ENCODE assay signal across 8 mouse cellular contexts in genomic region chr5:115340007-115340406, GRCm38 (mm10). TPM values are rescaled to one million over a fixed set of nuclear protein-coding genes. Genes with fewer than 3 reads are reported as not detected.
DNase-seq lines count a peak whose midpoint lies in the region; ATAC-seq and TF ChIP-seq lines count a peak whose summit lies in the region.

No protein-coding gene starts in this region.

- no peaks in the 10 kb centered on the region for H3K27me3 ChIP-seq in heart, embryonic 16.5 days (ENCODE audit: control insufficient read depth, insufficient read depth, low read length)
- no peaks in the 10 kb centered on the region for H3K27me3 ChIP-seq in embryonic facial prominence, embryonic 10.5 days (replicated peaks; ENCODE audit: low read depth, poor library complexity, severe bottlenecking)
- no peaks in the 10 kb centered on the region for H3K27me3 ChIP-seq in hindbrain, postnatal 0 days (ENCODE audit: insufficient read depth, low read length)
- H3K27me3 ChIP-seq in midbrain, embryonic 14.5 days (ENCODE audit: control insufficient read depth, insufficient read depth, low read length), result no peaks in the 10 kb centered on the region

- peaks cover 16% of the 10 kb centered on the region for H3K4me1 ChIP-seq in heart, embryonic 16.5 days (ENCODE audit: control insufficient read depth, insufficient read depth, low read length)
- H3K4me1 ChIP-seq in embryonic facial prominence, embryonic 10.5 days, result peaks cover 28% of the 10 kb centered on the region
- peaks cover 9% of the 10 kb centered on the region for H3K4me1 ChIP-seq in hindbrain, postnatal 0 days (ENCODE audit: insufficient read depth, low read length)
- H3K4me1 ChIP-seq in midbrain, embryonic 14.5 days (ENCODE audit: control insufficient read depth, insufficient read depth, low read length), result peaks cover 16% of the 10 kb centered on the region

- no peak overlapping the region for H3K27ac ChIP-seq in heart, embryonic 16.5 days (ENCODE audit: low read length)
- no peak overlapping the region for H3K27ac ChIP-seq in embryonic facial prominence, embryonic 10.5 days (replicated peaks)
- H3K27ac ChIP-seq in hindbrain, postnatal 0 days, result no peak overlapping the region
- H3K27ac ChIP-seq in midbrain, embryonic 14.5 days (replicated peaks; ENCODE audit: low read depth, low read length), result no peak overlapping the region

- peak overlapping the region; percentile 86 for H3K4me2 ChIP-seq in heart, embryonic 16.5 days (ENCODE audit: low read depth, low read length)
- H3K4me2 ChIP-seq in hindbrain, postnatal 0 days (ENCODE audit: low read depth, low read length), result peak overlapping the region; percentile 85
- peak overlapping the region; percentile 61 for H3K4me2 ChIP-seq in midbrain, embryonic 14.5 days (ENCODE audit: low read length)

- no peak for TF ChIP-seq CTCF in hindbrain, postnatal 0 days (IDR thresholded peaks at IDR 0.05; ENCODE audit: low read depth)

- peaks cover 29% of the 10 kb centered on the region for H3K36me3 ChIP-seq in heart, embryonic 16.5 days (ENCODE audit: control insufficient read depth, insufficient read depth)
- H3K36me3 ChIP-seq in embryonic facial prominence, embryonic 10.5 days (replicated peaks), result peaks cover 64% of the 10 kb centered on the region
- H3K36me3 ChIP-seq in hindbrain, postnatal 0 days (ENCODE audit: insufficient read depth, low read length), result peaks cover 17% of the 10 kb centered on the region
- peaks cover 41% of the 10 kb centered on the region for H3K36me3 ChIP-seq in midbrain, embryonic 14.5 days (ENCODE audit: control insufficient read depth, insufficient read depth, low read length)

- peak overlapping the region; percentile 96; the same call in 1 of the 2 replicates for H3K9ac ChIP-seq in heart, embryonic 16.5 days (ENCODE audit: low read length)
- peak overlapping the region; percentile 92 for H3K9ac ChIP-seq in hindbrain, postnatal 0 days (replicated peaks; ENCODE audit: low read length)
- peak overlapping the region; percentile 81; the same call in 1 of the 2 replicates for H3K9ac ChIP-seq in midbrain, embryonic 14.5 days (replicated peaks; ENCODE audit: low read length)

- ATAC-seq in heart, embryonic 16.5 days (replicated peaks; ENCODE audit: extremely low read depth, insufficient read depth, low FRiP score), result no peak
- no peak for ATAC-seq in hindbrain, postnatal 0 days
- no peak for ATAC-seq in midbrain, embryonic 14.5 days (ENCODE audit: low FRiP score, low TSS enrichment)

- H3K4me3 ChIP-seq in heart, embryonic 16.5 days (ENCODE audit: low read length), result peak overlapping the region; percentile 95
- peak overlapping the region; percentile 87 for H3K4me3 ChIP-seq in embryonic facial prominence, embryonic 10.5 days
- H3K4me3 ChIP-seq in hindbrain, postnatal 0 days (ENCODE audit: low read length), result peak overlapping the region; percentile 89
- H3K4me3 ChIP-seq in midbrain, embryonic 14.5 days (replicated peaks; ENCODE audit: low read depth, low read length), result peak overlapping the region; percentile 84

- WGBS in heart, embryonic 16.5 days, result 16% methylated on average over 7 of the region's 7 CpGs
- 44% methylated on average over 7 of the region's 7 CpGs for WGBS in embryonic facial prominence, embryonic 10.5 days
- WGBS in hindbrain, postnatal 0 days, result 30% methylated on average over 7 of the region's 7 CpGs
- 35% methylated on average over 7 of the region's 7 CpGs for WGBS in midbrain, embryonic 14.5 days

- no peaks in the 10 kb centered on the region for H3K9me3 ChIP-seq in heart, embryonic 16.5 days (replicated peaks; ENCODE audit: control insufficient read depth, low read length)
- H3K9me3 ChIP-seq in embryonic facial prominence, embryonic 10.5 days, result no peaks in the 10 kb centered on the region
- H3K9me3 ChIP-seq in hindbrain, postnatal 0 days (ENCODE audit: low read length), result no peaks in the 10 kb centered on the region
- no peaks in the 10 kb centered on the region for H3K9me3 ChIP-seq in midbrain, embryonic 14.5 days (ENCODE audit: control insufficient read depth, low read length)

- no peak for DNase-seq in heart, postnatal 10 days
- no peak for DNase-seq in embryonic facial prominence, embryonic 10.5 days (ENCODE audit: low spot score)
- DNase-seq in hindbrain, postnatal 0 days (ENCODE audit: low spot score), result no peak
- no peak for DNase-seq in midbrain, embryonic 14.5 days
- no peak for DNase-seq in adrenal gland, postnatal 25 days
- DNase-seq in embryo, embryonic 11 days, result no peak
- DNase-seq in cerebellum, postnatal 14 days, result no peak

- intact Hi-C loops in heart, postnatal 10 days (cut with DNase I), result loop anchor here (2.0 to 5.0 kb wide), 3 partner anchors 13 to 58 kb away; partner anchors contain the start of genes Dynll1 and Srsf9

RNA-seq across cellular contexts. Expression of gene Gatc, which starts 1.0 kb away (rescaled TPM):
- polyA plus RNA-seq in heart, embryonic 16.5 days (2015; fragmentation: Nextera tagmentation; extraction: Ambion mirVana), result 22.4 and 24.6 TPM in 2 replicates
- 10 to 100 TPM; 16.7 to 18.2 TPM for total RNA-seq in heart, postnatal 10 days (2021)
- 34.8 and 38.0 TPM in 2 replicates for polyA plus RNA-seq in embryonic facial prominence, embryonic 10.5 days (2016; fragmentation: Nextera tagmentation; extraction: Ambion mirVana)
- total RNA-seq in hindbrain, postnatal 0 days (2014; rRNA removed), result 22.4 and 25.1 TPM in 2 replicates
- 27.5 and 32.1 TPM in 2 replicates for polyA plus RNA-seq in hindbrain, postnatal 0 days (2015; fragmentation: Nextera tagmentation; extraction: Ambion mirVana)
- 38.2 and 43.4 TPM in 2 replicates for polyA plus RNA-seq in midbrain, embryonic 14.5 days (2014; fragmentation: Nextera tagmentation; extraction: Ambion mirVana)
- 21.6 and 22.9 TPM in 2 replicates for total RNA-seq in adrenal gland, postnatal 25 days (2021)

RNA-seq across cellular contexts. Expression of gene Triap1, which starts 1.0 kb away (rescaled TPM):
- polyA plus RNA-seq in heart, embryonic 16.5 days (2015; fragmentation: Nextera tagmentation; extraction: Ambion mirVana), result 39.2 and 40.2 TPM in 2 replicates
- total RNA-seq in heart, postnatal 10 days (2021), result 10 to 100 TPM; 23.2 to 24.3 TPM
- polyA plus RNA-seq in embryonic facial prominence, embryonic 10.5 days (2016; fragmentation: Nextera tagmentation; extraction: Ambion mirVana), result 54.2 and 55.7 TPM in 2 replicates
- total RNA-seq in hindbrain, postnatal 0 days (2014; rRNA removed), result 12.4 and 18.4 TPM in 2 replicates
- 59.2 and 61.6 TPM in 2 replicates for polyA plus RNA-seq in hindbrain, postnatal 0 days (2015; fragmentation: Nextera tagmentation; extraction: Ambion mirVana)
- 48.4 and 50.1 TPM in 2 replicates for polyA plus RNA-seq in midbrain, embryonic 14.5 days (2014; fragmentation: Nextera tagmentation; extraction: Ambion mirVana)
- total RNA-seq in adrenal gland, postnatal 25 days (2021), result 37.6 and 47.5 TPM in 2 replicates

RNA-seq across cellular contexts. Expression of gene Cox6a1, which starts 8.8 kb away (rescaled TPM):
- 1,358 and 1,596 TPM in 2 replicates for polyA plus RNA-seq in heart, embryonic 16.5 days (2015; fragmentation: Nextera tagmentation; extraction: Ambion mirVana)
- 100 to 1,000 TPM; 464 to 577 TPM for total RNA-seq in heart, postnatal 10 days (2021)
- 716 and 739 TPM in 2 replicates for polyA plus RNA-seq in embryonic facial prominence, embryonic 10.5 days (2016; fragmentation: Nextera tagmentation; extraction: Ambion mirVana)
- total RNA-seq in hindbrain, postnatal 0 days (2014; rRNA removed), result 1,147 and 1,391 TPM in 2 replicates
- polyA plus RNA-seq in hindbrain, postnatal 0 days (2015; fragmentation: Nextera tagmentation; extraction: Ambion mirVana), result 1,694 and 1,700 TPM in 2 replicates
- 938 and 1,310 TPM in 2 replicates for polyA plus RNA-seq in midbrain, embryonic 14.5 days (2014; fragmentation: Nextera tagmentation; extraction: Ambion mirVana)
- 1,153 and 1,399 TPM in 2 replicates for total RNA-seq in adrenal gland, postnatal 25 days (2021)

RNA-seq across cellular contexts. Expression of gene Srsf9, which starts 13.0 kb away (rescaled TPM):
- polyA plus RNA-seq in heart, embryonic 16.5 days (2015; fragmentation: Nextera tagmentation; extraction: Ambion mirVana), result 94.3 and 131 TPM in 2 replicates
- total RNA-seq in heart, postnatal 10 days (2021), result 10 to 100 TPM; 35.5 to 39.1 TPM
- polyA plus RNA-seq in embryonic facial prominence, embryonic 10.5 days (2016; fragmentation: Nextera tagmentation; extraction: Ambion mirVana), result 391 and 411 TPM in 2 replicates
- total RNA-seq in hindbrain, postnatal 0 days (2014; rRNA removed), result 42.5 and 47.5 TPM in 2 replicates
- 119 and 127 TPM in 2 replicates for polyA plus RNA-seq in hindbrain, postnatal 0 days (2015; fragmentation: Nextera tagmentation; extraction: Ambion mirVana)
- polyA plus RNA-seq in midbrain, embryonic 14.5 days (2014; fragmentation: Nextera tagmentation; extraction: Ambion mirVana), result 132 and 150 TPM in 2 replicates
- total RNA-seq in adrenal gland, postnatal 25 days (2021), result 74.5 and 77.0 TPM in 2 replicates

RNA-seq across cellular contexts. Expression of gene Dynll1, which starts 39.2 kb away (rescaled TPM):
- polyA plus RNA-seq in heart, embryonic 16.5 days (2015; fragmentation: Nextera tagmentation; extraction: Ambion mirVana), result 1,055 and 1,099 TPM in 2 replicates
- total RNA-seq in heart, postnatal 10 days (2021), result 100 to 1,000 TPM; 183 to 245 TPM
- polyA plus RNA-seq in embryonic facial prominence, embryonic 10.5 days (2016; fragmentation: Nextera tagmentation; extraction: Ambion mirVana), result 1,787 and 1,839 TPM in 2 replicates
- 184 and 239 TPM in 2 replicates for total RNA-seq in hindbrain, postnatal 0 days (2014; rRNA removed)
- 1,016 and 1,030 TPM in 2 replicates for polyA plus RNA-seq in hindbrain, postnatal 0 days (2015; fragmentation: Nextera tagmentation; extraction: Ambion mirVana)
- 1,201 and 1,312 TPM in 2 replicates for polyA plus RNA-seq in midbrain, embryonic 14.5 days (2014; fragmentation: Nextera tagmentation; extraction: Ambion mirVana)
- total RNA-seq in adrenal gland, postnatal 25 days (2021), result 243 and 326 TPM in 2 replicates
